Mouse (Mus musculus) layer of hippocampus, postnatal 36 days (tissue): Measurements from ENCODE around the gene Blm. TPM values are rescaled to one million over a fixed set of nuclear protein-coding genes. Genes with fewer than 3 reads are reported as not detected.

Experiments
- DNase-seq, 2 experiments: peaks; one replicate each; pipeline ENCODE4 v3.0.0; 2022
- total RNA-seq, 2 experiments: library from RNA; stranded (reverse); gene quantifications; 2 replicates each; pipeline ENCODE4 v1.2.3; 2021

The Blm gene
- total RNA-seq: 1 to 10 TPM; 2.0 to 4.7 TPM

- DNase-seq: peak; percentile 93 to 95
Observed at GRCm38 (mm10) chr7:80535009-80535744, at the start of gene Blm. Gene Blm (minus strand): TSS chr7:80535119.

GRCm38 (mm10) chr7:80583981-80584380 is 49.1 kb upstream of the Blm start:
- peak; percentile 40 to 57 for DNase-seq

- DNase-seq: no peak
Observed at GRCm38 (mm10) chr7:80582821-80583451, 48.0 kb upstream of the Blm start.

GRCm38 (mm10) chr7:80580368-80580767 is 45.4 kb upstream of the Blm start:
- DNase-seq: peak; percentile 38 to 49

GRCm38 (mm10) chr7:80577417-80577980 is 42.6 kb upstream of the Blm start:
- no peak for DNase-seq

GRCm38 (mm10) chr7:80576626-80577025 is 41.7 kb upstream of the Blm start:
- DNase-seq: no peak

GRCm38 (mm10) chr7:80575750-80576149 is 40.8 kb upstream of the Blm start:
- no peak for DNase-seq

- no peak for DNase-seq
Observed at GRCm38 (mm10) chr7:80573076-80573475, 38.2 kb upstream of the Blm start.

- no peak for DNase-seq
Observed at GRCm38 (mm10) chr7:80567982-80568381, 33.1 kb upstream of the Blm start.

GRCm38 (mm10) chr7:80561931-80562330 is 27.0 kb upstream of the Blm start:
- DNase-seq: no peak

- no peak for DNase-seq
Observed at GRCm38 (mm10) chr7:80561271-80561670, 26.4 kb upstream of the Blm start.

- no peak for DNase-seq
Observed at GRCm38 (mm10) chr7:80558572-80558971, 23.7 kb upstream of the Blm start.

- DNase-seq: no peak
Observed at GRCm38 (mm10) chr7:80558101-80558500, 23.2 kb upstream of the Blm start.

- DNase-seq: no peak
Observed at GRCm38 (mm10) chr7:80557161-80557560, 22.2 kb upstream of the Blm start.

GRCm38 (mm10) chr7:80556166-80556565 is 21.2 kb upstream of the Blm start:
- DNase-seq: no peak

GRCm38 (mm10) chr7:80555146-80555545 is 20.2 kb upstream of the Blm start:
- no peak for DNase-seq

GRCm38 (mm10) chr7:80554180-80555021 is 19.5 kb upstream of the Blm start:
- no peak for DNase-seq

- no peak for DNase-seq
Observed at GRCm38 (mm10) chr7:80548513-80549260, 13.8 kb upstream of the Blm start.

- DNase-seq: no peak
Observed at GRCm38 (mm10) chr7:80542139-80542831, 7.4 kb upstream of the Blm start.

GRCm38 (mm10) chr7:80539581-80539980 is 4.7 kb upstream of the Blm start:
- DNase-seq: no peak

- DNase-seq: no peak
Observed at GRCm38 (mm10) chr7:80534291-80535008, 469 bp downstream of the Blm start.
